ENCODE assay signal across 8 mouse cellular contexts in genomic region chr9:114672703-114673561, GRCm38 (mm10). TPM values are rescaled to one million over a fixed set of nuclear protein-coding genes. Genes with fewer than 3 reads are reported as not detected.
A peak's percentile ranks its signal among the peaks of the same experiment; 100 is the strongest.
DNase-seq lines count a peak whose midpoint lies in the region; ATAC-seq and TF ChIP-seq lines count a peak whose summit lies in the region.

No protein-coding gene starts in this region.

- no peak for TF ChIP-seq CTCF in E14TG2a.4 (conservative IDR thresholded peaks at IDR 0.05; ENCODE audit: low read length)

- peaks cover 36% of the 10 kb centered on the region for H3K4me1 ChIP-seq in E14TG2a.4 (replicated peaks; ENCODE audit: low read depth, low read length)
- H3K4me1 ChIP-seq in embryonic facial prominence, embryonic 12.5 days = 0 out of 2 replicates have a peak, but pooled peaks cover 5% of the 10 kb centered on the region
- no peaks in the 10 kb centered on the region; the same call in 1 of the 2 replicates for H3K4me1 ChIP-seq in lung, embryonic 16.5 days (replicated peaks; ENCODE audit: control insufficient read depth, insufficient read depth, low read length)

- H3K9ac ChIP-seq in embryonic facial prominence, embryonic 12.5 days = peak overlapping the region; percentile 37; the same call in 1 of the 2 replicates
- H3K9ac ChIP-seq in lung, embryonic 16.5 days (ENCODE audit: low read length) = peak overlapping the region; percentile 9

- WGBS in embryonic facial prominence, embryonic 12.5 days = 6% methylated on average over 24 of the region's 24 CpGs
- WGBS in lung, embryonic 16.5 days = 6% methylated on average over 24 of the region's 24 CpGs

- intact Hi-C loops in gastrocnemius, postnatal 36 days (cut with DNase I) = no loop called here

- H3K4me3 ChIP-seq in E14TG2a.4 (replicated peaks; ENCODE audit: low read length) = peak overlapping the region; percentile 50; the same call in 1 of the 2 replicates
- peak overlapping the region; percentile 29 for H3K4me3 ChIP-seq in embryonic facial prominence, embryonic 12.5 days
- peak overlapping the region; percentile 25 for H3K4me3 ChIP-seq in lung, embryonic 16.5 days (ENCODE audit: low read length)

- no peaks in the 10 kb centered on the region for H3K36me3 ChIP-seq in E14TG2a.4 (ENCODE audit: insufficient read depth, low read length)
- H3K36me3 ChIP-seq in embryonic facial prominence, embryonic 12.5 days = no peaks in the 10 kb centered on the region
- no peaks in the 10 kb centered on the region for H3K36me3 ChIP-seq in lung, embryonic 16.5 days (ENCODE audit: control insufficient read depth, insufficient read depth, low read length)

- peak; percentile 17 for DNase-seq in adrenal gland, adult 2 months
- DNase-seq in adrenal gland, adult 18-20 months (ENCODE audit: low spot score in 2 of 2) = no peak
- peak; percentile 46 for DNase-seq in heart, postnatal 4 days
- peak; percentile 65 for DNase-seq in retina, postnatal 7 days (ENCODE audit: low read depth, low spot score)
- no peak for DNase-seq in gastrocnemius, postnatal 36 days

- no peaks in the 10 kb centered on the region for H3K9me3 ChIP-seq in E14TG2a.4 (ENCODE audit: low read length)
- H3K9me3 ChIP-seq in embryonic facial prominence, embryonic 12.5 days = no peaks in the 10 kb centered on the region
- H3K9me3 ChIP-seq in lung, embryonic 16.5 days (ENCODE audit: control insufficient read depth, low read length) = no peaks in the 10 kb centered on the region

- H3K4me2 ChIP-seq in embryonic facial prominence, embryonic 12.5 days (replicated peaks) = peak overlapping the region; percentile 66
- peak overlapping the region; percentile 49 for H3K4me2 ChIP-seq in lung, embryonic 16.5 days (ENCODE audit: low read depth, low read length)

- H3K27me3 ChIP-seq in E14TG2a.4 (ENCODE audit: insufficient read depth, low read length) = no peaks in the 10 kb centered on the region
- H3K27me3 ChIP-seq in embryonic facial prominence, embryonic 12.5 days = 0 out of 2 replicates have a peak, but pooled peaks cover 2% of the 10 kb centered on the region
- H3K27me3 ChIP-seq in lung, embryonic 16.5 days (ENCODE audit: control insufficient read depth, insufficient read depth, low read depth, low read length) = no peaks in the 10 kb centered on the region

- no peak for ATAC-seq in embryonic facial prominence, embryonic 12.5 days (ENCODE audit: insufficient number of reproducible peaks, insufficient read depth, low FRiP score, low TSS enrichment)
- ATAC-seq in lung, embryonic 16.5 days (ENCODE audit: low read depth) = no peak

- no peak overlapping the region for H3K27ac ChIP-seq in embryonic facial prominence, embryonic 12.5 days
- no peak overlapping the region for H3K27ac ChIP-seq in lung, embryonic 16.5 days (ENCODE audit: low read length)

RNA-seq across cellular contexts. Expression of gene Dync1li1, which starts 15.7 kb away (rescaled TPM):
- total RNA-seq in adrenal gland, adult 2 months (2021) = 10 to 100 TPM; 42.1 to 42.6 TPM
- polyA plus RNA-seq in adrenal gland, adult 2 months (2012; rRNA removed) = 10.6 and 11.7 TPM in 2 replicates
- total RNA-seq in adrenal gland, adult 18-20 months (2021) = 10 to 100 TPM; 42.0 to 44.7 TPM
- polyA plus RNA-seq in embryonic facial prominence, embryonic 12.5 days (2016; fragmentation: Nextera tagmentation; extraction: Ambion mirVana) = 77.9 and 89.4 TPM in 2 replicates
- total RNA-seq in heart, postnatal 4 days (2021) = 10 to 100 TPM; 77.0 to 77.2 TPM
- polyA plus RNA-seq in lung, embryonic 16.5 days (2015; fragmentation: Nextera tagmentation; extraction: Ambion mirVana) = 53.0 and 59.0 TPM in 2 replicates
- total RNA-seq in gastrocnemius, postnatal 36 days (2021) = 10 to 100 TPM; 31.0 to 38.0 TPM

RNA-seq across cellular contexts. Expression of gene Cnot10, which starts 32.9 kb away (rescaled TPM):
- total RNA-seq in adrenal gland, adult 2 months (2021) = 10 to 100 TPM; 31.9 to 36.2 TPM
- polyA plus RNA-seq in adrenal gland, adult 2 months (2012; rRNA removed) = 13.8 and 16.8 TPM in 2 replicates
- total RNA-seq in adrenal gland, adult 18-20 months (2021) = 10 to 100 TPM; 28.7 to 34.2 TPM
- 79.7 and 82.6 TPM in 2 replicates for polyA plus RNA-seq in embryonic facial prominence, embryonic 12.5 days (2016; fragmentation: Nextera tagmentation; extraction: Ambion mirVana)
- 10 to 100 TPM; 30.8 to 31.3 TPM for total RNA-seq in heart, postnatal 4 days (2021)
- 64.4 and 64.7 TPM in 2 replicates for polyA plus RNA-seq in lung, embryonic 16.5 days (2015; fragmentation: Nextera tagmentation; extraction: Ambion mirVana)
- total RNA-seq in gastrocnemius, postnatal 36 days (2021) = 10 to 100 TPM; 11.9 to 15.0 TPM

RNA-seq across cellular contexts. Expression of gene Cmtm6, which starts 58.0 kb away (rescaled TPM):
- total RNA-seq in adrenal gland, adult 2 months (2021) = 10 to 100 TPM; 67.0 to 92.3 TPM
- 33.5 and 44.6 TPM in 2 replicates for polyA plus RNA-seq in adrenal gland, adult 2 months (2012; rRNA removed)
- 100 to 1,000 TPM in 1 of 2 experiments, 10 to 100 TPM in 1; 59.9 to 106 TPM for total RNA-seq in adrenal gland, adult 18-20 months (2021)
- polyA plus RNA-seq in embryonic facial prominence, embryonic 12.5 days (2016; fragmentation: Nextera tagmentation; extraction: Ambion mirVana) = 29.1 and 31.8 TPM in 2 replicates
- total RNA-seq in heart, postnatal 4 days (2021) = 10 to 100 TPM; 32.5 to 33.6 TPM
- 67.0 and 67.8 TPM in 2 replicates for polyA plus RNA-seq in lung, embryonic 16.5 days (2015; fragmentation: Nextera tagmentation; extraction: Ambion mirVana)
- total RNA-seq in gastrocnemius, postnatal 36 days (2021) = 1 to 10 TPM; 6.5 to 6.7 TPM

Comparison
In these comparisons a context has a peak if more than half of its experiments do, and no peak if none do; other contexts are left out.
1. DNase-seq: peak in adrenal gland, adult 2 months (single experiment), heart, postnatal 4 days (single experiment) and retina, postnatal 7 days (single experiment); none in adrenal gland, adult 18-20 months (0 of 2) and gastrocnemius, postnatal 36 days (0 of 2).
2. RNA of gene Cmtm6, which starts 58.0 kb away (total RNA-seq): 59.9 to 106 TPM in adrenal gland, adult 18-20 months, 67.0 to 92.3 TPM in adrenal gland, adult 2 months and 32.5 to 33.6 TPM in heart, postnatal 4 days; 6.5 to 6.7 TPM in gastrocnemius, postnatal 36 days; every median in the first group is over 4 times any median in the second.
3. Peak in every context shown above with its lines, with median percentiles within 50 percentile points of each other: H3K4me3 ChIP-seq.